Mouse (Mus musculus) G1E-ER4 (cell line): Measurements from ENCODE around the gene Dnah11. TPM values are rescaled to one million over a fixed set of nuclear protein-coding genes. Genes with fewer than 3 reads are reported as not detected.

Experiments used
- GATA1 ChIP-seq: IDR thresholded peaks from one replicate; pipeline ENCODE4 v1.8.0; 2012; ENCODE audit warnings: low read length, inconsistent platforms
- polyA plus RNA-seq: library from polyadenylated mRNA; stranded (reverse); fragments of >175 nt; gene quantifications from 2 replicates; pipeline ENCODE4 v1.2.3, GENCODE M21; 2012

The Dnah11 gene
- not detected in 2 replicates for polyA plus RNA-seq

DNA sequence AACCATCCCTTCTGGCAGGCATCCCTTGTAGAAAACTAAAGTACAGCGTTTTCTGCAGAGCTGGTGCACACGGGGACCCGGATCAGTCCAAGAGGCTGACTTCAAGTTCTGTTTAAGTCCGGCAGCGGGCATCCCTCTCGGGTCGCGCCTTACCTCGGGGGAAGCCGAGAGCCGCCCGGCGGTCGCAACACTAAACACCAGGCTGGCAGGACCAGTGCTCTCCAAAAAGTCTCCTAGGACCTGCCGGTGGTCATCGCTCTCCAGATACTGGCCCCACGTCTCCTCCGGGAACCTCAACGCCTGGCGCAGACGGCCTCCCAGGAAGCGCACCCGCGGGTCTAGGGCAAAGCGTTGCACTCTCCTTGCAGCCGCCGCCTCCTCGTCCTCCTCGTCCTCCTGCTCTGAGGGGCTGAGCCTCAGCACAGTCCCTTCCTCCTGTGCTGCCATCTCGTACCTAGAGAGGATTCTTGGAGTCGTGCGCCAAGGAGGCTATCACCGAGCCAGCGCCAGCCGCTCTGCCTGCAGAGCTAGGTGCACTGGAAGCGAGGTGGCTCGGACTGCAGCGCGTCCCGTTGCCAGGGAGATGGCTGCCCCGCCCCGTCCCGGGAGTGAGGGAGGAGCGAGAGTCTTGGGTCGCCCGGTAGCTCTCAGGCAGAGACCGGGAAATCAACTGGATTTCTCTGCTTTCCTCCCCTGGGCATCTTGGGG, at the start of gene Dnah11:
Gene Dnah11, minus strand, starts transcription at position 658 of the 708 bp plus-strand sequence.
- no peak for TF ChIP-seq GATA1

DNA sequence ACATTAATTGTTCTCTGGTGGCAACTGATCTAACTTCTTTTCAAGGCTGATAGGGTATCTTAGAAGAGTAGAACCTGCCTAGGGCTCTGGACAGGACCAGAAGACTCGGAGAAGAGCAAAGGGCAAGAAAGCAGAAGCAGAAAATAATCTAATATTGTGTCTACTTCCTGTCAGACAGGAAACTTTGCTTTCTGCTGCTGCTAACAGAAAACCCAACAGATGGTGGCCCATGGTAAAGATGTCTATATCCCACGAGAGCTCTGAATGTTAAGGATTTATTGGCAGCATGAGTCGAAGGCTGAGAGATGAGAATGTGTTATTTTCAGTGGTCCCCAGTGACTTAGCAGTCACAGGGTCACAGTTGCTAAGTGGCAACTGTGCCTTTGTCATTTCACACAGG, 22.3 kb upstream of the Dnah11 start:
- no peak for TF ChIP-seq GATA1

DNA sequence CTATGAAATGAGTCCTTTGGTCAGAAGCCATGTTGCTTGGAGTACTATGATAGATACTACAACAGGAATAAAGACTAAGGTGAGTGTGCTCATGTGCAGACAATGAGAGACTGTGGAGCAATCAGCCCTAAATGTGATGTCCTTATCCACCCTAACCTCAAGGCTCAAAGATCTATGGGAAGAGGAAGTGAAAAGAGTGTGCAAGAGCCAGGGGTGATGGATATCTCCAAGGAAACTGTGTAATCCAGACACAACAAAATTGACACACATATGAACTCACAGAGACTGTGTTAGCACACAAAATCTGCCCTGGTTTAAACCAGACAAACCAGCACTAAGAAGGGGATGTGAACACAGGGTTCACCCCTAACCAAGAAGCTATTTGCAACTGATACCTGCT, 21.2 kb upstream of the Dnah11 start:
- TF ChIP-seq GATA1: no peak

DNA sequence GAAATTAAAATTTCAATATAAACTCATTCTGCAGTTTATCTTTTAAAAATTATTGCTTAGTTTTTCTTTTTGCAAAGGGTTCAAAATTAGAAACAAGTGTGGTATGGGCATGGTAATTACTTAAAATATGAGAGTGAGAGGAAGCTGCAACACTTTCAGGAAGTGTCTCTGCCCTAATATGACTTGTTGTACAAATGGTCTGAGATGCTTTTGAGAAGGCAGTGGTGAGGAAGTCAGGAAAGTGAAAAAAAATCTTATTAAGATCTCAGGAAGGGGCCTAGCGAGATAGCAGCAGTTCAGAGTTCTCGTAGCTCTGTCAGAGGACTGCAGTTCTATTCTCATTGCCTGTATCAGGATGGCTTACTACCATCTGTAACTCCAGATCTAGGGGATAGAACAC, 13.3 kb upstream of the Dnah11 start:
- no peak for TF ChIP-seq GATA1

DNA sequence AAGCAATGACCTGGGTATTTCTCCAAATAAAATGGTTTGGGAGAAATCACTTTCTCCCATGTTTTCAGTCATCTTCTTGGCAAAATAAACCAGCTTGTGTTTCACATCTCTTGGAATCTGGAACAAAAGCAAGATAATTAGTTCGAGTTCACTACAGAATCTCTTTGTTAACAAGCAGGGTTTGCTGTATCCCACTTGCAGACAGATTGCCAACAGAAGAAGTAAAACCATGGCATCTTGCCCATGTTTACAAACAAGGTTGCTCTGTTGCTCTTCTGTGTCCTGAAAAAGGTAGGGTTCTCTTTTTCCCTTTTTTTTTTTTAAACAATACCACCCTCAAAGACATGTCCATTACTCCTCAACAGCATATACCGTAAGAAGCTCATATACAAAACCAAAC, 2.3 kb downstream of the Dnah11 start:
- no peak for TF ChIP-seq GATA1

DNA sequence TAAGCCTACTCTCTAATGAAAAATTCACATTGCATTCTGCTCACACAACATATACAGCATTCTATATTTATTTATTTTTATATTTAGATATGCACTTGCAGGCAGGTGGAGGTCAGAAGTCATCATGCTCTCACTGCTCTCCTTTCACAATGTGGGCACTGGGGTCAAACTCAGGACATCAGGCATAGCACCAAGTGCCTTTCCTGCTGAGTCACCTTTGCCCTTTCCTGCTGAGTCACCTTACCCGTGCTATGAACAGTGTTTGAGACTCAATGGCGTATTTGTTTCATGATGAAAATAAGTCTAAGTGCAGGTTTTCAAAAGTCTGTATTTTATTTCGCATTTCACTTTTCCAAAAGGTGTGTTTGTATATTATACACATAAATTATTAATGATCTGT, 9.3 kb downstream of the Dnah11 start:
- no peak for TF ChIP-seq GATA1

DNA sequence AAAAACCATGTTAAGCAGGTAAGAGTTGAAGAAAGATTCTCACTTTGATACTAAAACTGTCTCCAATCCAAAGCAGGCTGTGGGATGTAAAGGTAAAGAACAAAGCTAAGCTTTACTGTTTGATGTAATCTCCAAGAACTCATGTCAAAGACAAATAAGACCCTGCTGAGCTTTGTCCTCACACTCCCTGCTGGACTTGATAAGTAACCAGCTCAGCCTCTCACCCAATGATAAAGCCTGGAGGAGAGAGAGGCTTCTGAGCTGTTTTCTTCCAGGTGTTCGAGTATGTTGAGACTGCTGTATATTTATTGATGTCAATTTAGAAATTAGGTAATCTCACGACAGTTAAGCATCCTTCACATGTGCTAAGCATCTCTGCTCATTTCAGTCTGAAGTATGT, 11.2 kb downstream of the Dnah11 start:
- TF ChIP-seq GATA1: no peak

DNA sequence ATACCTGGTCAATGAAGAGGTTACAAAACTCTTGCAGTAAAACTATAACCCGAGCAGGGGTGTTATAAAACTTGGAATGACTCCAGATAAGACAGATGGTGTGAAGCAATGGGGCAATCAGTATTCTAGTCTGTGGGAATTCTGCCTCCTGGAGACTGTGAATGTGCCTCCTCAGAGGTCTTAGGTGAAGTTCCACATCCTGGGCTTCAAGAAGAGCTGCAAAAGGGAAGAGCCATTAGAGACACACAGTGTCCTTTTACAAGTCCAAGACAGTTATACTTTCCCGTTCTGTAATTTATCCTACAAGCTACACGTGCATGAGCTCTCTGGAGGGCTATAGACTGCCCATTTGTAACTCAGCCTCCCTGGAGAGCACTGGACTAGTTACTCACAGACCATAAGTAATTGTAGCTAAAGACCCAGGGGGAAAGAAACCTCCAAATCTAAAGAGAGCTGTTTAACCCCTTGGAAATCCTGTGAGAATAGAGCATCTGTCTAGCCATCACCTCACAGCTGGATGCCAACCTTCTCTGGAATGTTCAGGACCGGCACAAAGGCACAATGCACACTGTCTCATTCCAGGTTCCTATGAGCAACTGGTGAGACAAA, 11.9 kb downstream of the Dnah11 start:
- TF ChIP-seq GATA1: no peak

DNA sequence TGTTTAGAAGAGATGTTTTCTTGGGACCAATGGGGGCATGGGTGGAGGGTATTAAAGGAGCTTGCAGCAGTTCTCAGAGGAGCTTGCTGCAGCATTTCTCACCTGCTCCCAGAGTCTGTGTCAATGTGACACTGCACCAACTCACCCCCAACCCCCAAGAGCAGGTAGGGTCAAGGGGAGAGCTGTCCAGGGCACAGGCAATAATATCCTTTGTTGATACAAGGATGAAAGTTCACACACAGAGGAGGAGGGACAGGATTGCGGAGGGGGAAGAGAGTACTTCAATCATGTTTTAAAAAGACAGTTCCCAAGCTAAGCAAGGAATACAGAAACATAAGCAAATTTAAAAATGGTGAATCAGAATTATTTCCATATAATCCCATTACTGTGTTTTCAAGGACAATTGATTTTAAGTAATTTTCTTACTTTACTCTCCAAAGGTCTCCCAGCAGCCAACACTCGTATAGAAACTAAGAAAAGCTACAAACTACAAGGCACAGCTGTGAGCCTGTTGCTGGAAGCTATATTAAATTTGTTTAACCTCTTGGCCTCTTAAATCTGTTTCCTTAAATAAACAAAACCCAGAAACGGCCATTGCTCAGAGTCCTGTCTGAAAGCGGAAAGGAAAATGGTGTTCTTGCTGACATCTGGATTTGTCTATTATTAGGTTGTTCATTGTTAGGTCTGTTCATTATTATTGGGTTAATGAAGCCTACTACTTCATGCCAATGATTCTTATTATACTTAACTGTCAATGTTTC, 12.5 kb downstream of the Dnah11 start:
- TF ChIP-seq GATA1: no peak

DNA sequence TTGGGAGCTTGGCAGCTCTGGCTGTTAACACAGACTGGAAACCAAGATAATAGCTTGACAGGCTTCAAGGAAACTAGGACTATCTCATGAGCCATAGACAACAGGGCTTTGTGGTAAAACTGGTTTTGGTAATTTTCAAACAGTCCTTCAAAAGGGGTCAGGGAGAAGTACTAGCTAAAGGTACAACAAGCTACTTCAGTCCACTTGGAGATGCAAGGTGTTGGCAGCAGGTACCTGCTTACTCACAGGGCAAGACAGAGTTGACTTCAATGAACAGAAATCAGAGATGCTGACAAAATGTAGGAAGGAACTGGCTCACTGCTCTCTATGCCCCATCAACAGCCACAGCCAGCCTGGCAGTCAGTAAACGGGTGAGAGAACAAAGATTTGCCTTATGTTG, 14.1 kb downstream of the Dnah11 start:
- no peak for TF ChIP-seq GATA1

DNA sequence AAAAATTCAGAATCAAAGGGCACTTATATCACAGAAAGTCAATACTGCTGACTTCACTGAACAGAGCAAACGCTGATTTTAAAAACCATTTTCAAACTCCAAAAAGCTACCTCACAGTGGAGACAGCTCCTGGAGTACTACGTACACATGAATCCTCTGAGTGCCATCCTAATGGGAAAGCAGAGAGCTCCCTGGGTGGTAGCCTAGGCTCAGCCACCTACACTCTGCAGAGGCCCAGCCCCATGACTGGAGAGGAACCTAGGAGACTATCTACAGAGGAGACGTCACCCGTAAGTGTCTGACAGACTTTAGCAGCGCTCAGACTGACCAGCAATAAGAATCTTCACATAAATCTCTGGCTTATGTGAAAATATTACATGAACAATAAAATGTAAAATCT, 21.1 kb downstream of the Dnah11 start:
- TF ChIP-seq GATA1: no peak

DNA sequence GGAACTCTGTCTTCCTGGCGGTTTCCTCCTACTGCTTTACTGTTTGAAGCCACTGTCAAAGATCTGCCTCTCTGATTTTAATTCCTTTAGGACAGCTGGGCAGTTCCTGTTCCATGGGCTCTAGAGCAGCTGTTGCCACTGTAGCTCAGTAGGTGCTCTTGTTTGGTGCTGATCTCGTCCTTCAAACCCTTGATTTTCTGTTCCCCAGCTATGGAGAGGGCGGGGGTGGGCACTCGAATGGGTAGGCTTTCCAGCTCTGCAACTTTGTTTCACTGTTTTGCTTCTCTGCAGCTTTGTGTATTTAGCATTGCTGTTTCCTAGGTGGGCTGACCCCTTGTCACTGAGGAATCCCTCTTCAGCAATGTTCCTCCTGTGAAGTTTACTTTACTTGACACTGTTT, 34.1 kb downstream of the Dnah11 start:
- TF ChIP-seq GATA1: no peak

DNA sequence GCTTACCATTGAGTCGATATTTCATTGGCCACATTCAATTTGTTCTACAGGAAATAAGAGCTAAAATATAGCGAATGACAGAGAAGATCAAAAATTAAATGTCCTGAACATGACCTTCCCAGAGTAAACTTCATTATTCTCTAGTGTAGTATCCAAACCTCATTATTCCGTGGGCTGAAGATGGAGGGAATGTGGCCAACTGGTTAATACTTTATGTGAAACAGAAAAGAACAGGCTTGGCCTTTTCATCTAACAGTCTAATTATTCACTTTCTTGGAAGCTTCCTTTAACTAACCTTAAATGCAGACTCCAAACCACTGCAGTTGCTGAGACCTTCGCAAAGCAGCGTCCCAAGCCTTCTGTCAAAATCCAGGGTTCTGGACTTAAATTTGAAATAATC, 41.9 kb downstream of the Dnah11 start:
- TF ChIP-seq GATA1: no peak

DNA sequence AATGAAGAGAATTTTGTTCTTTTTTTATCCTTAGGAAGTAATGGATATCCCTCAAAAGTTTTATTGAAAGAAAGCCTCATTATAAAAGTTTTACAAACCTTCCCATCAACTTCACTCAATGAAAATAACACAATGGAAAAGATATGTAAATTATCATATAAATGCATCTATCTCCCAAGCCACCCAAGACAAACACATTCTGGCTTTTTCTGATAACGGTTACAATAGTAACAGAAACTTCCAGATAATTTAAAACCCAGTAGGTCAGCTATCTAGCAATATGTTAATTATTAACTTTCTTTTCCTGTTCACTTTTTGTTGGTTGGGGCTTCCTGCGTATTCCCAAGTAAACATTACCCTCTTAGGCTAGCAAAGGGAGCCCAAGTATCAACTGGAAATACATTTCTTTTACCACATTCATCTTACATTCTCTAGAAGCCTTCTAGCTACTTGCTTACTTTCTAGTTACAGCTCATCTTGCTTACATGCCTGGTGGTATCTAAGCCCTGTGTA, 51.3 kb downstream of the Dnah11 start:
- no peak for TF ChIP-seq GATA1

DNA sequence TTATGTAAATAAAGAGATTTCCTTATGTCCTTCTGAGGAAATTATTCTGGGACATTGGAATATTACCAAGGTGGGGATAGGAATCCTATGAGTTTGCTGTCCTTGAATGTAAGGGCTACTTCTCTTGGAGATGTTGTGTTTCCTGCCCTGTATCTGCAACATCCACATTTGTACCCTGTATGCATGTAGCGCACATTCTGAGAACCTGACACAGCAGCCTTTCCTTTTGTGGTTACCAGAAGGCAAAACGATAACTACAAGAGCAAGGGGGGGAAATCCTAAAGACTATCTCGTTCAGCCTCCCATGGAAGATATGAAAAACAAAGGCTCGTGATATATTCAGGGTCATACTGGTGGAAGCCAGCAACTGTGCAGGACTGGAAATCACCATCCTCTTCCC, 70.7 kb downstream of the Dnah11 start:
- TF ChIP-seq GATA1: no peak

DNA sequence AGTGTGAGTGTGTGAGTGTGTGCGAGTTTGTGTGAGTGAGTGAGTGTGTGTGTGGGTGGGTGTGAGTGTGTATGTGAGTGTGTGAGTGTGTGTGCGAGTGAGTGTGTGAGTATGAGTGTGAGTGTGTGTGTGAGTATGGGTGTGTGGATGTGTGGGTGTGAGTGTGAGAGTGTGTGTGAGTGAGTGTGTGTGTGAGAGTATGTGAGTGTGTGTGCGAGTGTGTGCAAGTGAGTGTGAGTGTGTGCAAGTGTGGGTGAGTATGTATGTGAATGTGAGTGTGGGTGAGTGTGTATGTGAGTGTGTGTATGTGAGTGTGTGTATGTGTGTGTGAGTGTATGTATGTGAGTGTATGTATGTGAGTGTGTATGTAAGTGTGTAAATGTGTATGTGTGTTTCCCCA, 79.2 kb downstream of the Dnah11 start:
- no peak for TF ChIP-seq GATA1
